Mouse (Mus musculus): ENCODE results near the gene Aldh16a1. TPM values are rescaled to one million over a fixed set of nuclear protein-coding genes. Genes with fewer than 3 reads are reported as not detected.
"Not testable (repeated sequence)": the region's sequence is repeated elsewhere in the genome, so short reads cannot be mapped to it uniquely, and the experiment has no call there.

The Aldh16a1 gene
- total RNA-seq, 2 experiments from 2014 or later: 11.6 to 15.1 TPM

GRCm38 (mm10) chr7:45126147-45126843 lies 28.1 kb downstream of the Aldh16a1 start:
- DNase-seq: no peak
- no peak for TF ChIP-seq CTCF (IDR thresholded peaks at IDR 0.05)
- H3K4me3 ChIP-seq: peak overlapping the region; percentile 90
- peak overlapping the region; percentile 96 for H3K27ac ChIP-seq
- intact Hi-C loops (cut with DNase I): no loop called here

GRCm38 (mm10) chr7:45125649-45126048 lies 28.7 kb downstream of the Aldh16a1 start:
- H3K4me3 ChIP-seq: not testable (repeated sequence)
- H3K27ac ChIP-seq: peak overlapping the region; percentile 95; the same call in 1 of the 2 replicates

GRCm38 (mm10) chr7:45125144-45125600 lies 29.2 kb downstream of the Aldh16a1 start:
- no peak for DNase-seq
- Histone ChIP-seq H3K27ac (peak overlapping the region; percentile 95), H3K4me3 (peak overlapping the region; percentile 85)
- intact Hi-C loops (cut with DNase I): no loop called here
- TF ChIP-seq CTCF (IDR thresholded peaks at IDR 0.05): no peak

More at GRCm38 (mm10) chr7:45125649-45126048, 28.7 kb downstream of the Aldh16a1 start:
- intact Hi-C loops (cut with DNase I); DNase-seq: not testable (repeated sequence)

- intact Hi-C loops (cut with DNase I): loop anchor here (5.0 kb wide), 1 partner anchor 42 kb away; no protein-coding TSS in a partner anchor
- Histone ChIP-seq H3K4me3 (peak within 1 kb of the TSS; percentile 85), H3K27ac (peak within 1 kb of the TSS; percentile 95)
- peak; percentile 99 for DNase-seq
- no peak for TF ChIP-seq CTCF (IDR thresholded peaks at IDR 0.05)
These were observed 29.9 kb downstream of the Aldh16a1 start, which contains the start of gene Rps11 for GRCm38 (mm10) chr7:45124224-45125143. TSS of gene Rps11 (minus strand) at chr7:45124439.

GRCm38 (mm10) chr7:45123186-45123570 lies 31.2 kb downstream of the Aldh16a1 start:
- peak overlapping the region; percentile 85 for H3K4me3 ChIP-seq
- intact Hi-C loops (cut with DNase I): loop anchor here (5.0 kb wide), 1 partner anchor 41 kb away; no protein-coding TSS in a partner anchor
- DNase-seq: no peak

GRCm38 (mm10) chr7:45122561-45123185 lies 31.7 kb downstream of the Aldh16a1 start:
- Histone ChIP-seq H3K4me3 (peak overlapping the region; percentile 85), H3K27ac (peak overlapping the region; percentile 95)
- TF ChIP-seq CTCF (IDR thresholded peaks at IDR 0.05): no peak
- no peak for DNase-seq
- intact Hi-C loops (cut with DNase I): loop anchor here (5.0 kb wide), 1 partner anchor 40 kb away; no protein-coding TSS in a partner anchor

More at GRCm38 (mm10) chr7:45123186-45123570, 31.2 kb downstream of the Aldh16a1 start:
- H3K27ac ChIP-seq: peak overlapping the region; percentile 95
- no peak for TF ChIP-seq CTCF (IDR thresholded peaks at IDR 0.05)

- Histone ChIP-seq H3K27ac (peak overlapping the region; percentile 95), H3K4me3 (peak overlapping the region; percentile 85)
- no peak for DNase-seq
- no peak for TF ChIP-seq CTCF (IDR thresholded peaks at IDR 0.05)
- intact Hi-C loops (cut with DNase I): loop anchor here (5.0 kb wide), 1 partner anchor 40 kb away; no protein-coding TSS in a partner anchor
These were observed 32.4 kb downstream of the Aldh16a1 start for GRCm38 (mm10) chr7:45121966-45122365.

- peak overlapping the region; percentile 95 for H3K27ac ChIP-seq
- intact Hi-C loops (cut with DNase I): loop anchor here (5.0 kb wide), 1 partner anchor 39 kb away; no protein-coding TSS in a partner anchor
- TF ChIP-seq CTCF (IDR thresholded peaks at IDR 0.05): no peak
- peak; percentile 72 for DNase-seq
- peak overlapping the region; percentile 85 for H3K4me3 ChIP-seq
These were observed 33.0 kb downstream of the Aldh16a1 start for GRCm38 (mm10) chr7:45121404-45121803.

- intact Hi-C loops (cut with DNase I): loop anchor here (5.0 kb wide), 1 partner anchor 38 kb away; no protein-coding TSS in a partner anchor
- Histone ChIP-seq H3K27ac (peak overlapping the region; percentile 95), H3K4me3 (no peak overlapping the region)
- TF ChIP-seq CTCF (IDR thresholded peaks at IDR 0.05): no peak
- DNase-seq: no peak
These were observed 34.3 kb downstream of the Aldh16a1 start for GRCm38 (mm10) chr7:45119780-45120709.

- H3K27ac ChIP-seq: no peak overlapping the region
- no peak for DNase-seq
- intact Hi-C loops (cut with DNase I): no loop called here
These were observed 36.0 kb downstream of the Aldh16a1 start for GRCm38 (mm10) chr7:45118336-45118735.

GRCm38 (mm10) chr7:45117566-45117965 lies 36.8 kb downstream of the Aldh16a1 start:
- no peak overlapping the region; the same call in 1 of the 2 replicates for H3K27ac ChIP-seq
- DNase-seq: no peak
- no peak for TF ChIP-seq CTCF (IDR thresholded peaks at IDR 0.05)
- intact Hi-C loops (cut with DNase I): no loop called here
- no peak overlapping the region for H3K4me3 ChIP-seq

More at GRCm38 (mm10) chr7:45118336-45118735, 36.0 kb downstream of the Aldh16a1 start:
- no peak overlapping the region for H3K4me3 ChIP-seq
- TF ChIP-seq CTCF (IDR thresholded peaks at IDR 0.05): no peak

All from gastrocnemius, adult 2 months (tissue).